Mouse (Mus musculus) forebrain, postnatal 0 days (tissue): ENCODE data around the gene Ambra1. TPM values are rescaled to one million over a fixed set of nuclear protein-coding genes. Genes with fewer than 3 reads are reported as not detected.

Experiments
- ATAC-seq: fragments of 200-750 bp; cut with Nextera tagmentation; 2 replicates; pipeline ENCODE4 v1.8.0; 2017; ENCODE audit warnings: mild to moderate bottlenecking, moderate library complexity
- DNase-seq: peaks from one replicate; pipeline ENCODE4 v3.0.0-alpha.2; 2015
- H3K27ac ChIP-seq: fragments of 300-500 bp; sonication (generic); 2 replicates; pipeline ENCODE4 v1.5.1; 2014; ENCODE audit warnings: low read depth, mild to moderate bottlenecking, antibody characterized with exemption, low read length, moderate library complexity, mixed read lengths
- H3K27me3 ChIP-seq: fragments of 300-500 bp; sonication (generic); 2 replicates; pipeline ENCODE4 v1.6.1; 2014; ENCODE audit warnings: mild to moderate bottlenecking, low read length, mixed read lengths; ENCODE audit not compliant: insufficient read depth
- H3K36me3 ChIP-seq: fragments of 300-500 bp; sonication (generic); 2 replicates; pipeline ENCODE4 v1.6.1; 2014; ENCODE audit warnings: mild to moderate bottlenecking, moderate library complexity; ENCODE audit not compliant: insufficient read depth
- H3K4me1 ChIP-seq: fragments of 300-500 bp; sonication (generic); 2 replicates; pipeline ENCODE4 v1.6.1; 2014; ENCODE audit warnings: antibody characterized with exemption; ENCODE audit not compliant: insufficient read depth
- H3K4me2 ChIP-seq: fragments of 300-500 bp; sonication (generic); 2 replicates; pipeline ENCODE4 v1.6.1; 2014; ENCODE audit warnings: low read depth, mild to moderate bottlenecking, moderate library complexity
- H3K4me3 ChIP-seq: fragments of 300-500 bp; sonication (generic); 2 replicates; pipeline ENCODE4 v1.5.1; 2014; ENCODE audit warnings: low read depth, low read length, mixed read lengths
- H3K9ac ChIP-seq: fragments of 300-500 bp; sonication (generic); 2 replicates; pipeline ENCODE4 v1.6.1; 2014; ENCODE audit warnings: mild to moderate bottlenecking
- H3K9me3 ChIP-seq: fragments of 300-500 bp; sonication (generic); 2 replicates; pipeline ENCODE4 v1.6.1; 2016; ENCODE audit warnings: low read length
- CTCF ChIP-seq: sonication (generic); IDR thresholded peaks from 2 replicates; pipeline ENCODE4 v1.5.1; 2016; ENCODE audit warnings: antibody characterized with exemption, control low read depth, low read depth
- WGBS: fragments of 180-500 bp; shearing (Covaris S2); extraction: QIAGEN DNeasy Blood & Tissue Kit; methylation state at CpG from one replicate; pipeline ENCODE4 v1.1.7; 2014; 5-methylcytosine and 5-hydroxymethylcytosine counted together
- microRNA-seq, 2 experiments: library from miRNA; unstranded; fragments of <30 nt; microRNA quantifications; one replicate each; pipeline ENCODE4; 2016
- polyA plus RNA-seq: library from polyadenylated mRNA; unstranded; fragments of >200 nt; fragmentation: Nextera tagmentation; extraction: Ambion mirVana; gene quantifications from 2 replicates; pipeline ENCODE4 v1.2.1, GENCODE M21; 2015
- total RNA-seq: library from RNA; depleted of rRNA; stranded (reverse); fragments of >200 nt; gene quantifications from 2 replicates; pipeline ENCODE4 v1.2.3, GENCODE M21; 2014; rRNA removed

The Ambra1 gene
- total and polyA plus RNA-seq, 2 experiments from 2014 or later: 17.0 to 47.2 TPM

DNA sequence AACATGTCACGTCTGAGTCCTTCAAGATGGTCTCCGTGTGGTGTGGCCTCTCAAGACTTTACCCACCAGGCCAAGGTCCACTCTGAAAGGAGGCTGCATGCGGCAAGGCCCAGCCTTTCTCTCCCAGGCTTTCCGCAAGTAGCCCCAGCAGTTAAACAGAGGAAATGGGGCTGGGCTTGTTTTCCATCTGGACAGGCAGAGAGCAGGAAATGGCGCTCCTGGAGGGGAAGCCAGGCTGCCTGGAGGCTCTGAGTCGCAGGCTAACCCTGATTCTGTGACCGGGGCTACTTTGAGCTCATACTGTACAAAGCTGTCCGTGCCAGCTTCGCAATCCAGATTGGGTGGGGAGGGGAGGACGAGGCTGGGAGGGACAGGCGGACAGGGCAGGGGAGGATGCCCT lies 238.0 kb downstream of the Ambra1 start:
- H3K27ac ChIP-seq: no peak overlapping the region
- no peaks in the 10 kb centered on the region for H3K27me3 ChIP-seq
- H3K4me2 ChIP-seq: no peak overlapping the region
- H3K36me3 ChIP-seq: no peaks in the 10 kb centered on the region
- WGBS: 73% methylated on average over 11 of the region's 11 CpGs
- no peak for TF ChIP-seq CTCF
- H3K4me3 ChIP-seq: no peak overlapping the region
- H3K9ac ChIP-seq: no peak overlapping the region
- ATAC-seq (no peak), DNase-seq (no peak)
- no peaks in the 10 kb centered on the region for H3K9me3 ChIP-seq
- peaks cover 15% of the 10 kb centered on the region for H3K4me1 ChIP-seq

Small RNAs within 50 kb of the gene (microRNA-seq; reads per million reads assigned to microRNA genes)
- 0 to 0.39 reads per million in 2 experiments for gene Mir6999

Other genes starting within 250 kb of the Ambra1 start
- gene Ckap5, start 203.4 kb upstream of the Ambra1 start, total RNA-seq: 119 and 142 TPM in 2 replicates
- gene Ckap5, start 203.4 kb upstream of the Ambra1 start, polyA plus RNA-seq: 66.1 and 103 TPM in 2 replicates
- gene F2, start 93.7 kb upstream of the Ambra1 start, total RNA-seq: 0.15 TPM in 1 of 2 replicates, not detected in the other
- gene F2, start 93.7 kb upstream of the Ambra1 start, polyA plus RNA-seq: 0.14 TPM in 1 of 2 replicates, not detected in the other
- gene Zfp408, start 80.3 kb upstream of the Ambra1 start, total RNA-seq: 18.5 and 30.7 TPM in 2 replicates
- gene Zfp408, start 80.3 kb upstream of the Ambra1 start, polyA plus RNA-seq: 6.2 and 8.7 TPM in 2 replicates
- gene Arhgap1, start 80.3 kb upstream of the Ambra1 start, total RNA-seq: 81.5 and 104 TPM in 2 replicates
- gene Arhgap1, start 80.3 kb upstream of the Ambra1 start, polyA plus RNA-seq: 107 and 111 TPM in 2 replicates
- gene Atg13, start 19.6 kb upstream of the Ambra1 start, total RNA-seq: 16.2 and 28.9 TPM in 2 replicates
- gene Atg13, start 19.6 kb upstream of the Ambra1 start, polyA plus RNA-seq: 29.8 and 29.9 TPM in 2 replicates
- 13.9 TPM in 2 replicates for gene Harbi1, start 19.3 kb upstream of the Ambra1 start, total RNA-seq
- 8.3 and 13.2 TPM in 2 replicates for gene Harbi1, start 19.3 kb upstream of the Ambra1 start, polyA plus RNA-seq
- gene Chrm4, start 197.1 kb downstream of the Ambra1 start, total RNA-seq: 4.0 and 7.0 TPM in 2 replicates
- gene Chrm4, start 197.1 kb downstream of the Ambra1 start, polyA plus RNA-seq: 1.1 and 1.3 TPM in 2 replicates
- 74.2 and 75.5 TPM in 2 replicates for gene Mdk, start 202.2 kb downstream of the Ambra1 start, total RNA-seq
- 121 and 162 TPM in 2 replicates for gene Mdk, start 202.2 kb downstream of the Ambra1 start, polyA plus RNA-seq
- not detected in 2 replicates for gene Gm9821, start 215.6 kb downstream of the Ambra1 start, total RNA-seq
- gene Gm9821, start 215.6 kb downstream of the Ambra1 start, polyA plus RNA-seq: not detected in 2 replicates
- gene Dgkz, start 245.7 kb downstream of the Ambra1 start, total RNA-seq: 112 and 116 TPM in 2 replicates
- 29.1 and 31.4 TPM in 2 replicates for gene Dgkz, start 245.7 kb downstream of the Ambra1 start, polyA plus RNA-seq